Mouse (Mus musculus): ENCODE data around the gene B4galt4.
A peak's percentile ranks its signal among the peaks of the same experiment; 100 is the strongest.

B4galt4 gene

GRCm38 (mm10) chr16:38728576-38729132 is 13.4 kb upstream of the B4galt4 start:
- no peak for DNase-seq (ENCODE audit: low read depth, low spot score)

- DNase-seq (ENCODE audit: low read depth, low spot score): no peak
These were observed 12.9 kb upstream of the B4galt4 start for GRCm38 (mm10) chr16:38729139-38729538.

DNA sequence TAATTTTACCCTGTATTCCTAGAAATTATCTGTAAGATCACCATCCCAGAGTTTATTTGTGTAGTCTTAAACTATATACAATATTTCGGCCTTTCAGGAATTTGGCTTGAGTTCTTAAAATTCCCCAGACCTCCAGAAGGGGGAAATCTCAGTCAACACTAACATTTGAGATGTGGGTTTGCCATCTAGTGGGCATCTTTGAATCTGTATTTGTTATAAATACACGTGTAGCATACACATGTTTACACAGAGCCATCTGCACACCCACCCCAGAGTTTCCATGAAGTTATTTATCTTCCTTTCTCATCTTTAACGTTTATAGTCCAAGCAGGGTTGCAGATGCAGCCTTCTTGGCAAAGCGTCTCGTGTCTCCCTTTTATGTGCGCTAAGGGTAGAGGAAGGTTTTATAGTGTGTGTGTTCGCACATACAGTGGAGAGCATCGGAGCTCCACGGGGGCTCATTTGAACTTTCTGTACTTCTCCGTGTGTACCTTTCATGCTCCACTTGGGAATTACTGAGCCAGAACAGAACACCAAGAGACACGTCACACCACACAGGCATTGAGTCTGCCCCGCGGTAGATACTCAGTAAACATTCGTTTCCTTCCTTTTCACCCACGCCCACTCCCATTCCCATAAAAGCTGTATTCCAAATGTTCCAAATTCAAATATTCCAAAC is 12.3 kb upstream of the B4galt4 start:
- no peak for DNase-seq (ENCODE audit: low read depth, low spot score)

DNA sequence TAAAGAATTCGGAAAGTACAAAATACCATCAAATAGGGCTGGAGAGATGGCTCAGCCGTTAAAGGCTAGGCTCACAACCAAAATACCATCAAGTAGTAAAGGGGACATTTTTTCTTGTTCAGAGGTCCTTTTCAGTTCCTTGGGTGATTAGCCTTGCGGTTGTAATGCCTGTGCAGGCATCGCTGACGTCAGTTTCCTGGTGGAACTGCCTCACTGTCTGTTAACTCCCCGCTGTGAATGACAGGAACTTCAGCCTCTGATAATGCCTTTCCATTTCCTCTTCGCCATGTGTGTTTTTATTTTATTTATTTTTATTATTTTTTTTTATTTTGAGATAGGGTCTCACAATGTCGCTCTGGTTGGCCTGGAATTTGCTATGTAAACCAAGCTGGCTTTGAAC is 11.1 kb upstream of the B4galt4 start:
- no peak for DNase-seq (ENCODE audit: low read depth, low spot score)

- DNase-seq (ENCODE audit: low read depth, low spot score): no peak
These were observed 710 bp upstream of the B4galt4 start for GRCm38 (mm10) chr16:38741204-38741903.

DNA sequence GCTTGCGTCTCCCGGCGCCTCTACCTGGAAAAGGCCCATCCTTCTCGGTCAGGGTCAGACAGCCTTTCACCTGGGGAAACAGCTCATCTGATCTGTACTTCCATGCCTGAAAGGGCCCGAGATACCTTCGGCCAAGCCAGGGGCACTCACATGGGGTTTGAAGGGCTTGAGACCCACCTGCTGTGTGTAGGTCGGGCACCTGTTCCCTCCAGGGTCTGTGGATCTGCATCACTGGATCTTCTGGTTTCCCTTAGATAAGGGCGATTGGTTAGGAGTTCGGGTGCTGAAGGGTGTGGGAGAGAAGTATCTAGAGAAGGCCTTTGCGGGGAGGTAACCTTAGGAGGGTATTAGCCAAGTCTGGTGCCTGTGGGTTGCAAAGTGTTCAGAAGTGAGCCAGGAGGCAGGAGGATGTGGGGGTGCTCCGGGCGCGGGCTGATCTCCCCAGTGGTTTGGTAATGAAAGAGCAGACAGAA is 631 bp downstream of the B4galt4 start:
- DNase-seq (ENCODE audit: low read depth, low spot score): peak; percentile 51

GRCm38 (mm10) chr16:38743941-38744673 is 2.0 kb downstream of the B4galt4 start:
- no peak for DNase-seq (ENCODE audit: low read depth, low spot score)

DNA sequence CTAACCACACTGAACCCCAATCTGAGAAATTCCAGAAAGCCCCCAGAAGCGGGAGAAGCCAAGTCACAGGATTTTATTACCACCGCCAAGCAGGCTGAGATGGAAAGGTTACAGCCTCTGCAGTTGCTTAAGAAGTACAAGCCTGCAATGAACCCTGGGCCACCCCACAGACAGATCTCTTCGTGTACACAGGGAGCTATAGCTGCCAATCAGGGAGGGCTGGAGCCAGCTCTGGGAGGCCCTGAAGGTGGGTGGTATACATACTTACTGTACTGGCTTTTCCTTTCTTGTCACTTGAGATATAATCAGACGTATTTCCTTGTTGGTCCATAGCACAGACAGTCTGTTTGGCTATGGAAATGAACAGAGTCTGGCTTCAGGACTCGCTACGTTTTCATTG is 8.7 kb downstream of the B4galt4 start:
- no peak for DNase-seq (ENCODE audit: low read depth, low spot score)

DNA sequence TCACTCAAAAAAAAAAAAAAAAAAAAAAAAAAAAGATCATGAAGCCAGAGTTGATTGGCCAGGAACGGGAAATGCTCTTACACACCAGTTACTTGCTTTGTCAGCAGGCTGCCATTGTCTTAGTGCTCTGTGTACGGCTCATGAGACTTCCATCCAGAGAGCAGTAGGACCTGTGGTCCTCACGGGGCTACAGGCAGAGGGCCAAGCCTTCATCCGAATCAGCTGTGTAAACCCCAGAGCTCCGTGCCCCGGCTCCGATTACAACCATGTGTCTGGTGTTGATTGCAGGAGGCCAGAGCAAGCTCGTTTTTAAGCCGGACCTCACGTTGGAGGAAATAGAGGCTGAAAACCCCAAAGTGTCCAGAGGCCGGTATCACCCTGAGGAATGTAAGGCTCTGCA is 11.6 kb downstream of the B4galt4 start:
- peak; percentile 53 for DNase-seq (ENCODE audit: low read depth, low spot score)

- DNase-seq (ENCODE audit: low read depth, low spot score): no peak
These were observed 13.6 kb downstream of the B4galt4 start for GRCm38 (mm10) chr16:38755452-38756176.

- DNase-seq (ENCODE audit: low read depth, low spot score): no peak
These were observed 14.1 kb downstream of the B4galt4 start for GRCm38 (mm10) chr16:38756177-38756503.

DNA sequence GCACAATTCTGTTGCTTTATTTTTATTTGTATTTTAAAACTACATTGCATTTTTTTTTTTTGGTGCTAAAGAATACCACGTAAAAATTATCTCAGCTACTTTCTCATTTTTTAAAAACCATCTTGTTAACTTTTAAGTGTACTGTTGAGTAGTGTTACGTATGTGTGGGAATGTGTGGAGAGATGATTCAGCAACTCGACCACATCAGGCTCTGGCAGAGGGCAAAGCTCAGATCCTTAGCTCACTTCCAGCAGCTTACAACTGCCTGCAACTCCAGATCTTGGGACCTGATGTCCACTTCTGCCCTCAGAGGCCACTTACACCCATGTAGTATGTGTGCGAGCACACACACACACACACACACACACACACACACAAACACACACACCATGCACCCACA is 14.5 kb downstream of the B4galt4 start:
- no peak for DNase-seq (ENCODE audit: low read depth, low spot score)

GRCm38 (mm10) chr16:38757626-38758025 is 15.6 kb downstream of the B4galt4 start:
- DNase-seq (ENCODE audit: low read depth, low spot score): no peak

DNA sequence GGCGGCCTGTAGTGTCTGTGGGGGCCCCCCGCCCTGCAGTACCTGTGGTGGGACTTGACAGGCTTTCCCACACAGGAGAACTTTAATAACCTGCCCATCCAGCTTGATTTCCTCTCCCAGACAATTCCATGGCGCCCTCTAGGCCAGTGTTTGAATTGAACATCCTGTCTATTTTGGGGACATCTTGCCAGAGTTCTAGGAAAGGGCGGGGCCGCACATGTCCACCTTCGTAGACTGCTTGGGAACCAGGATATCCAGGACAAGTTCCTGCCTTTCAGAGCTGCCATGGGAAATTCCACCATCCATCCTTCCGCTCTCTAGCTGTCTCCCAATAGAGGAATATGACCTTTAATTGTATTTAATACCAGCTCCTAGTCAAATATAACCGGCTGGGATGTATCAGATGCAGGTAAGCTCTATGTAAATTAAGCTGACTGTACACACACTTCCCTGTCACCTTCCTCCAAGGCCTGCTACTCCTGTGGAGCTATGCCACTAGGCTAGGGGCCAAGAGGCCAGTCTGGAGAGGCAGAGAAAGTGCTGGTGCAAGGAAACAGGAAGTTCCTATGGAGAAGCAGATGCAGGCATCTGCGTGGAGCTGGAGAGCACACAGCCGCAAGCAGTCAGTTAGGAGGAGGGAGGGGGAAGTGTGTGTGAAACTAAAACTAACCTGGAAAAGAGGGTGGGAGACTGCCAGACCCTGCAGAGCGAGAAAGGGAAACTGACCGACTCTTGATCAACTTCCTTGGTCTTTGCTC is 16.2 kb downstream of the B4galt4 start:
- no peak for DNase-seq (ENCODE audit: low read depth, low spot score)

GRCm38 (mm10) chr16:38760239-38760638 is 18.2 kb downstream of the B4galt4 start:
- DNase-seq (ENCODE audit: low read depth, low spot score): no peak

- no peak for DNase-seq (ENCODE audit: low read depth, low spot score)
These were observed 18.8 kb downstream of the B4galt4 start for GRCm38 (mm10) chr16:38760834-38761375.

DNA sequence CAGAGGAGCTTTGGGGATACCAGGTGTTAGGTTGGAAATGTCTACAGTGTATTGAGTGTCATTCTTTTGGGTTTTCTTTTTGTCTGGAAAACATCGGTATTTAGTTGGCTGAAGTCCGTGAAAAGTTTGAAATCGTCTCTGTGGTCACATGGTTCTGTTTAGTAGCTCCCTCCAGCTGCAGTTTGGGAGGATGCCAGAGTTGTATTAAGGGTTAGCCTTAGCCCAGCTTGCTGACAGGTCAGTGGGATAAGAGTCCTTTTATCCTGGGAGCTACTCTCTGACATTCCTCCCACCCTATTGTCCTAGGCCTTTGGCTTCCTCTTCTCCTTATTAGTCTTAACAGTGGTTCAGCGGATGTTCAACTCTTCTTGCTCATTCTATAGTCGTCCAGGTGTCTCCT is 19.9 kb downstream of the B4galt4 start:
- DNase-seq (ENCODE audit: low read depth, low spot score): no peak

DNA sequence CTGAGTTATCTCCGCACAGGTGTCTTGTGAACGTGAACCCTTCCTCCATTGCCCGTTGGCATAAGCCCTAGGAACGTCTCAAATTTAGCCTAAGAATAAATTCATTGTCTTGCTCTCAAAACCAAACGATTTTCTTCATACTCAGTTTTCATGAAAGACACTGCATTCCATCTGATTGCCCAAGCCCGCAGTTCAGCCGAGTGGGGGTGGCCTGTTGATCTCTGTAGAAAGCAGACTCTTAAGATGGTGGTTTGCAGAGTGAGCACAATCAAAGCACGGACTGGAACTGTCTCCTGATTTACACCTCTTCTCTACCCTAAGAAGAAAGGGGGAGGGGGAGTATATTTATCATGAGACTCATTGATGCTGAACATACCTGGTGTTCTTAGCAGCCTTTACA is 20.3 kb downstream of the B4galt4 start:
- DNase-seq (ENCODE audit: low read depth, low spot score): no peak

- DNase-seq (ENCODE audit: low read depth, low spot score): no peak
These were observed 21.4 kb downstream of the B4galt4 start for GRCm38 (mm10) chr16:38763508-38763907.

GRCm38 (mm10) chr16:38766671-38767070 is 24.6 kb downstream of the B4galt4 start:
- no peak for DNase-seq (ENCODE audit: low read depth, low spot score)

GRCm38 (mm10) chr16:38767761-38768160 is 25.7 kb downstream of the B4galt4 start:
- DNase-seq (ENCODE audit: low read depth, low spot score): no peak
